Mouse (Mus musculus): ENCODE data around the gene Gpsm1. TPM values are rescaled to one million over a fixed set of nuclear protein-coding genes. Genes with fewer than 3 reads are reported as not detected.
"Not testable (repeated sequence)": the region's sequence is repeated elsewhere in the genome, so short reads cannot be mapped to it uniquely, and the experiment has no call there.

Gpsm1 gene
- polyA plus RNA-seq, 1 experiment, result 14.8 TPM

- no peak for DNase-seq (ENCODE audit: low read depth)
These were observed 57.1 kb downstream of the Gpsm1 start for GRCm38 (mm10) chr2:26372396-26372795.

GRCm38 (mm10) chr2:26380131-26380771, 64.9 kb downstream of the Gpsm1 start, which contains the start of gene Snapc4:
TSS of gene Snapc4 (minus strand) at chr2:26380653.
- no peak for DNase-seq (ENCODE audit: low read depth)

GRCm38 (mm10) chr2:26380871-26381270, 65.6 kb downstream of the Gpsm1 start:
- not testable (repeated sequence) for DNase-seq (ENCODE audit: low read depth)

GRCm38 (mm10) chr2:26387713-26388112, 72.4 kb downstream of the Gpsm1 start:
- DNase-seq (ENCODE audit: low read depth), result no peak

- DNase-seq (ENCODE audit: low read depth), result no peak
These were observed 73.4 kb downstream of the Gpsm1 start for GRCm38 (mm10) chr2:26388682-26389153.

GRCm38 (mm10) chr2:26389154-26389690, 73.9 kb downstream of the Gpsm1 start, which contains the start of the genes Entr1 and Pmpca:
TSS of gene Entr1 (minus strand) at chr2:26389316.
TSS of gene Pmpca (plus strand) at chr2:26389339.
- no peak for DNase-seq (ENCODE audit: low read depth)

- no peak for DNase-seq (ENCODE audit: low read depth)
These were observed 75.6 kb downstream of the Gpsm1 start for GRCm38 (mm10) chr2:26390954-26391353.

- DNase-seq (ENCODE audit: low read depth), result no peak
These were observed 76.3 kb downstream of the Gpsm1 start for GRCm38 (mm10) chr2:26391617-26392016.

Other genes starting within 250 kb of the Gpsm1 start
- gene Nacc2, start 192.3 kb upstream of the Gpsm1 start, polyA plus RNA-seq (2012; rRNA removed), result 34.9 and 43.5 TPM in 2 replicates
- 0.07 TPM in 1 of 2 replicates, not detected in the other for gene Lhx3, start 107.2 kb upstream of the Gpsm1 start, polyA plus RNA-seq (2012; rRNA removed)
- 51.8 and 70.0 TPM in 2 replicates for gene Qsox2, start 78.0 kb upstream of the Gpsm1 start, polyA plus RNA-seq (2012; rRNA removed)
- gene Ccdc187, start 21.0 kb upstream of the Gpsm1 start, polyA plus RNA-seq (2012; rRNA removed), result 6.0 and 10.6 TPM in 2 replicates
- 19.0 and 23.4 TPM in 2 replicates for gene Dnlz, start 36.6 kb downstream of the Gpsm1 start, polyA plus RNA-seq (2012; rRNA removed)
- gene Card9, start 45.4 kb downstream of the Gpsm1 start, polyA plus RNA-seq (2012; rRNA removed), result 11.8 and 15.7 TPM in 2 replicates
- gene Snapc4, start 65.1 kb downstream of the Gpsm1 start, polyA plus RNA-seq (2012; rRNA removed), result 69.7 and 95.4 TPM in 2 replicates
- gene Entr1, start 73.8 kb downstream of the Gpsm1 start, polyA plus RNA-seq (2012; rRNA removed), result 121 and 129 TPM in 2 replicates
- 44.4 and 52.8 TPM in 2 replicates for gene Pmpca, start 73.8 kb downstream of the Gpsm1 start, polyA plus RNA-seq (2012; rRNA removed)
- 24.9 and 28.2 TPM in 2 replicates for gene Inpp5e, start 93.7 kb downstream of the Gpsm1 start, polyA plus RNA-seq (2012; rRNA removed)
- gene Sec16a, start 129.7 kb downstream of the Gpsm1 start, polyA plus RNA-seq (2012; rRNA removed), result 115 and 122 TPM in 2 replicates
- gene Notch1, start 201.1 kb downstream of the Gpsm1 start, polyA plus RNA-seq (2012; rRNA removed), result 49.0 and 67.9 TPM in 2 replicates

Measured in gonadal fat pad, adult 2 months (tissue).